Mouse (Mus musculus): ENCODE data around the gene Gm49391. TPM values are rescaled to one million over a fixed set of nuclear protein-coding genes. Genes with fewer than 3 reads are reported as not detected.

The Gm49391 gene
- polyA plus RNA-seq, 1 experiment from 2014 or later: 1.7 TPM

DNA sequence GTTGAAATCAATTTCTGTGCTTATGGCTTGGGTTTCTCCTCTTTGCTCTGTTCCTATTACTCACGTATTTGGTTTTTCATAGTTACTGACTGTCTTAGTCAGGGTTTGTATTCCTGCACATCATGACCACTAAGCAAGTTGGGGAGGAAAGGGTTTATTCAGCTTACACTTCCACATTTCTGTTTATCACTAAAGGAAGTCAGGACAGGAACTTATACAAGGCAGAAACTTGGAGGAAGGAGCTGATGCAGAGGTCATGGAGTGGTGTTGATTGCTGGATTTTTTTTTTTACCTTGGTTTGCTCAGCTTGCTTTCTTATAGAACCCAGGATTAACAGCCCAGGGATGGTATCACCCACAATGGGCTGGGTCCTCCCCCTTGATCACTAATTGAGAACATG, 44.1 kb downstream of the Gm49391 start:
- WGBS: 94% methylated on average over 1 of the region's 1 CpGs
- no peaks in the 10 kb centered on the region for H3K36me3 ChIP-seq (ENCODE audit: insufficient read depth, low read length)

GRCm38 (mm10) chr13:60864281-60864680, 72.1 kb downstream of the Gm49391 start, which contains the start of gene 4930486L24Rik:
TSS of gene 4930486L24Rik (minus strand) at chr13:60864475.
- Histone ChIP-seq H3K27me3 (ENCODE audit: insufficient read depth, low read length) (no peaks in the 10 kb centered on the region), H3K36me3 (ENCODE audit: insufficient read depth, low read length) (no peaks in the 10 kb centered on the region), H3K4me2 (replicated peaks; ENCODE audit: low read depth, low read length) (no peak within 1 kb of the TSS), H3K4me1 (ENCODE audit: insufficient read depth, low read length) (no peaks in the 10 kb centered on the region), H3K27ac (ENCODE audit: low read length) (no peak within 1 kb of the TSS), H3K4me3 (ENCODE audit: low read length) (no peak within 1 kb of the TSS), H3K9ac (replicated peaks; ENCODE audit: low read length) (no peak within 1 kb of the TSS), H3K9me3 (ENCODE audit: low read length) (no peaks in the 10 kb centered on the region)
- no peak for ATAC-seq (ENCODE audit: low FRiP score, low TSS enrichment)
- 67% methylated on average over 1 of the region's 1 CpGs for WGBS

More for the DNA sequence above, 44.1 kb downstream of the Gm49391 start:
- ATAC-seq (ENCODE audit: low FRiP score, low TSS enrichment): no peak
- Histone ChIP-seq H3K27ac (ENCODE audit: low read length) (no peak overlapping the region), H3K9me3 (ENCODE audit: low read length) (no peaks in the 10 kb centered on the region), H3K4me3 (ENCODE audit: low read length) (no peak overlapping the region), H3K27me3 (ENCODE audit: insufficient read depth, low read length) (no peaks in the 10 kb centered on the region), H3K4me1 (ENCODE audit: insufficient read depth, low read length) (no peaks in the 10 kb centered on the region), H3K9ac (replicated peaks; ENCODE audit: low read length) (no peak overlapping the region), H3K4me2 (replicated peaks; ENCODE audit: low read depth, low read length) (no peak overlapping the region)

GRCm38 (mm10) chr13:60848241-60849120, 87.9 kb downstream of the Gm49391 start:
- H3K9ac ChIP-seq (replicated peaks; ENCODE audit: low read length): no peak overlapping the region
- H3K4me2 ChIP-seq (replicated peaks; ENCODE audit: low read depth, low read length): no peak overlapping the region
- 78% methylated on average over 4 of the region's 4 CpGs for WGBS
- no peaks in the 10 kb centered on the region for H3K9me3 ChIP-seq (ENCODE audit: low read length)
- H3K27ac ChIP-seq (ENCODE audit: low read length): no peak overlapping the region
- ATAC-seq (ENCODE audit: low FRiP score, low TSS enrichment): no peak
- no peaks in the 10 kb centered on the region for H3K27me3 ChIP-seq (ENCODE audit: insufficient read depth, low read length)
- no peaks in the 10 kb centered on the region for H3K36me3 ChIP-seq (ENCODE audit: insufficient read depth, low read length)
- no peaks in the 10 kb centered on the region for H3K4me1 ChIP-seq (ENCODE audit: insufficient read depth, low read length)
- H3K4me3 ChIP-seq (ENCODE audit: low read length): no peak overlapping the region

Other genes starting within 250 kb of the Gm49391 start
- not detected in 2 replicates for gene BC051665, start 150.2 kb downstream of the Gm49391 start, polyA plus RNA-seq (2015; fragmentation: Nextera tagmentation; extraction: Ambion mirVana)
- gene Ctsll3, start 133.7 kb downstream of the Gm49391 start, polyA plus RNA-seq (2015; fragmentation: Nextera tagmentation; extraction: Ambion mirVana): not detected in 2 replicates
- gene 4930486L24Rik, start 72.1 kb downstream of the Gm49391 start, polyA plus RNA-seq (2015; fragmentation: Nextera tagmentation; extraction: Ambion mirVana): 0.14 and 0.44 TPM in 2 replicates
- gene Gm49392, start 39.7 kb downstream of the Gm49391 start, polyA plus RNA-seq (2015; fragmentation: Nextera tagmentation; extraction: Ambion mirVana): 0.71 TPM in 1 of 2 replicates, not detected in the other
- 4.5 and 4.6 TPM in 2 replicates for gene Ctla2b, start 39.1 kb downstream of the Gm49391 start, polyA plus RNA-seq (2015; fragmentation: Nextera tagmentation; extraction: Ambion mirVana)
- not detected in 2 replicates for gene Tpbpb, start 31.7 kb downstream of the Gm49391 start, polyA plus RNA-seq (2015; fragmentation: Nextera tagmentation; extraction: Ambion mirVana)
- not detected in 2 replicates for gene Gm49393, start 981 bp downstream of the Gm49391 start, polyA plus RNA-seq (2015; fragmentation: Nextera tagmentation; extraction: Ambion mirVana)
- 29.9 and 31.0 TPM in 2 replicates for gene Ctla2a, start 54 bp upstream of the Gm49391 start, polyA plus RNA-seq (2015; fragmentation: Nextera tagmentation; extraction: Ambion mirVana)
- gene Tpbpa, start 5.4 kb upstream of the Gm49391 start, polyA plus RNA-seq (2015; fragmentation: Nextera tagmentation; extraction: Ambion mirVana): not detected in 2 replicates
- not detected in 2 replicates for gene Ctsj, start 69.4 kb upstream of the Gm49391 start, polyA plus RNA-seq (2015; fragmentation: Nextera tagmentation; extraction: Ambion mirVana)
- gene Ctsq, start 104.1 kb upstream of the Gm49391 start, polyA plus RNA-seq (2015; fragmentation: Nextera tagmentation; extraction: Ambion mirVana): not detected in 2 replicates
- gene Ctsr, start 227.7 kb upstream of the Gm49391 start, polyA plus RNA-seq (2015; fragmentation: Nextera tagmentation; extraction: Ambion mirVana): not detected in 2 replicates